Mouse (Mus musculus): Measurements from ENCODE around the gene Wasl. TPM values are rescaled to one million over a fixed set of nuclear protein-coding genes. Genes with fewer than 3 reads are reported as not detected.

Wasl gene
- polyA plus RNA-seq, 1 experiment from 2014 or later: 69.1 TPM

DNA sequence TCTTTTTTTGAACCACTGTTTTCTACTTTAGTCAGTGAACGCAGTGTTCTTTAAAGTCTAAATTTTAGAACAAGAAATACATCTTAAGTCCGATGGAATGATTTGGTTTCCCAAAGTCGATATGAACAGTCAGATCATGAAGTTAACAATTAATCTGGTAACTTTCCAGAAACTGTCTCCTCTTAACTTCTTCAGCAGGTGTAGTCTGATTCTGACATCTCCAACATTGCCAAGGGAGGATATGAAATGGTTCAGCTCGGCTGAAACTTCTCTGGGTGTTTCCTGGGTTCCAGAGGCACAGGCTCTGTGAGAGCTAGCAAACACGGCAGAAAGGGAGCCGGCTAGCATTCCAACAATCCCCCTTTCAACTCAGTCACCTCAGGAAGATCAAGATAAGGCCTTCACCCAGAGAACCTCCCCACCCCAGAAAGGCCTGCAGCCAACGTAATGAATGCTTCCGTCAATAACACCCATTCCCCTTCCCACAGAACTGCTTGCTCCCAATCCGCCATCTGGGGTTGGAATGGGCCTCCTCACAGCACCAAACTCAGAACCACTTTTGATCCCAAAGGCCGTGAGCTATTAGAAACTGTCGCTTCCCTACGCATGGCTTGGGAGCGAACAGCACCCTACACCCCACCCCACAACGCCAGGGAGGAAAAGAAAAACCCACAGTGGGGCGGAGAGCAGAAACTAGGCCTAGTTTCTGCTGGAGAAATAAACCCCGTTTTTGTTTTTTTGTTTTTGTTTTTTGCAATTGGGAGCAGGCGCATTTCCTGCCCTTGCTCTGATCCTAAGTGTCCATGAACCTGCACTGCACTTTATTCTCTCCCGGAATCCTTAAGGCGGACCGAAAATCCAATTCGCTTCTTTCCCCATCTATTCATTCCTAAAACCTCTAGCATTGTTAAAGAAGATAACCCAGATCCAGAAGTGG is 1.3 kb downstream of the Wasl start:
- no peaks in the 10 kb centered on the region for H3K27me3 ChIP-seq
- H3K4me2 ChIP-seq (replicated peaks): peak overlapping the region; percentile 91
- H3K9ac ChIP-seq (replicated peaks): peak overlapping the region; percentile 94
- 11% methylated on average over 21 of the region's 21 CpGs for WGBS
- peak overlapping the region; percentile 97 for H3K27ac ChIP-seq
- ATAC-seq: no peak
- no peaks in the 10 kb centered on the region for H3K36me3 ChIP-seq
- peaks cover 22% of the 10 kb centered on the region for H3K4me1 ChIP-seq (replicated peaks)
- H3K4me3 ChIP-seq (replicated peaks): peak overlapping the region; percentile 85
- H3K9me3 ChIP-seq: no peaks in the 10 kb centered on the region

DNA sequence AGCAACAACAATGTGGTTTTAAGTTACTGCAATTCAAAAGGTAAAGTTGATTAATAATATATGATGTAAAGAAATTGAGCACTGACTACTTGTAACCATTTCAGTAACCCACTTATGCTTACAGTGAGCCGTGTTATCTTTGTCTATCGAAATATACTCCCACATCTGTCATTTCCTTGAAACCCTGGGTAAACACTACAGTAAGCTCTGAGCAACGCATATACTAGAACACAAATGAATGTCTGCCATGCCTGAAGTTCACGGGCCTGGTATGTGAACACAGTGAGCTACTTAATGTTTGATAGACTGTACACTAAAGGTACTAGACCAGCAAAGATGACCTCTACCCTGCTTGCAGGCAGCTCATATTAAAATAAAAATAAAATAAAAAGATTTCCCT is 2.3 kb downstream of the Wasl start:
- no peak overlapping the region for H3K27ac ChIP-seq
- no peaks in the 10 kb centered on the region for H3K27me3 ChIP-seq
- H3K4me1 ChIP-seq (replicated peaks): peaks cover 22% of the 10 kb centered on the region
- no peaks in the 10 kb centered on the region for H3K36me3 ChIP-seq
- 83% methylated on average over 4 of the region's 4 CpGs for whole genome bisulfite sequencing
- no peaks in the 10 kb centered on the region for H3K9me3 ChIP-seq
- no peak overlapping the region for H3K9ac ChIP-seq (replicated peaks)
- H3K4me3 ChIP-seq (replicated peaks): peak overlapping the region; percentile 20; the same call in 1 of the 2 replicates
- peak overlapping the region; percentile 42 for H3K4me2 ChIP-seq (replicated peaks)
- no peak for ATAC-seq

DNA sequence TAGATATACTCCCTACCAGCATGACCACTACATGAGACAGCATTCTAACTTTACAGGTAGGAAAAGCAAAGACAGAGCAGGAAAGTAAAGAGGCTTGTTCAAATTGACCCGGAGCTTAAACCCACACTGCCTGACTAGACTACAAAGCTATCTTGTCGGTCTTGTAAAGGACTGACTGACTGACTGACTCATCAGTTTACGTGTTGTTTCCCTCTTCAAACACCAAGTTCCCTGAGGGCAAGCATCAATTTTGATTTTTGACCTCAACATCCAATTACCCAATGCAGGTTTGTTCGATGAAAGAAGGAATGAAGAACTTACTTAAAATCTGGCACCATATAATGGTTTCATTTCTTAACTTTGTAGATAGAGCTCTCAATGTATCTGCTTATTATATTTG is 2.9 kb downstream of the Wasl start:
- H3K9ac ChIP-seq (replicated peaks): no peak overlapping the region
- H3K4me2 ChIP-seq (replicated peaks): no peak overlapping the region
- H3K4me3 ChIP-seq (replicated peaks): no peak overlapping the region
- 89% methylated on average over 4 of the region's 4 CpGs for WGBS
- peaks cover 22% of the 10 kb centered on the region for H3K4me1 ChIP-seq (replicated peaks)
- ATAC-seq: no peak
- no peaks in the 10 kb centered on the region for H3K27me3 ChIP-seq
- no peaks in the 10 kb centered on the region for H3K9me3 ChIP-seq
- H3K27ac ChIP-seq: no peak overlapping the region
- no peaks in the 10 kb centered on the region for H3K36me3 ChIP-seq

DNA sequence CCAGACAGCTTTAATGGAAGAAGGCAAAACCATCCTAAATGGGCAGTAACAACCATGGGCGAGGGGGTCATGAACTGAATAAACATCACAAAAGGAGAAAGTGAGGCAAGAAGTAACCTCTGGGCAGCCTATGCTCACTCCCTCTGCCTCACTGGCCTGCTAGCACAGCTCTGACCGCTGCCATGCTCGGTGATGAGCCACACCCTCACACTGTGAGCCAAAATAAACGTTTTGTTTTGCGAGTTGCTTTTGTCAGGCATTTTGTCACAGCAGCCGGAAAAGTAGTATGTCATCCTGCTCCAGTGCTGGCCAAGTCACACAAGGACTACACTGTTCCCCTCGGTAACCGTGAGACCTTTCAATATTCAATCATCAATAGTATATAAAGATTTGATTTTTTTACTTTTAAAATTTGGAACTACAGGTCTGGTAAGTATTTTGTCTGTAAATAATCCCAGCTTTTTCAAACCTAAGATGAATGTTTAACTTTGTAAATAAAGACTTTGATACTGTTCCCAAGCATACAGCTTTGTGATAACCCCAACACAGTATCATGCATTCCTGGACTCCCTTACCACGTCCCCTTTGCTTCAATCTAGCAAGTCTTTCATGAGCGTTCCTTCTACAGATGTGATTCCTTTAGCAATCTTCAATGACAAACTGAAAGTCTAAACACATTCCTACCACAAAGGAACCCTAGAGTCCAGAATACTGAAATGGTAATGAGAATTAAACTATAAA is 7.0 kb downstream of the Wasl start:
- H3K27me3 ChIP-seq: no peaks in the 10 kb centered on the region
- no peaks in the 10 kb centered on the region for H3K9me3 ChIP-seq
- no peak overlapping the region for H3K27ac ChIP-seq
- no peak overlapping the region for H3K4me2 ChIP-seq (replicated peaks)
- 70% methylated on average over 10 of the region's 10 CpGs for WGBS
- no peak for ATAC-seq
- no peak overlapping the region for H3K4me3 ChIP-seq (replicated peaks)
- H3K36me3 ChIP-seq: no peaks in the 10 kb centered on the region
- H3K4me1 ChIP-seq (replicated peaks): peaks cover 18% of the 10 kb centered on the region
- H3K9ac ChIP-seq (replicated peaks): no peak overlapping the region

DNA sequence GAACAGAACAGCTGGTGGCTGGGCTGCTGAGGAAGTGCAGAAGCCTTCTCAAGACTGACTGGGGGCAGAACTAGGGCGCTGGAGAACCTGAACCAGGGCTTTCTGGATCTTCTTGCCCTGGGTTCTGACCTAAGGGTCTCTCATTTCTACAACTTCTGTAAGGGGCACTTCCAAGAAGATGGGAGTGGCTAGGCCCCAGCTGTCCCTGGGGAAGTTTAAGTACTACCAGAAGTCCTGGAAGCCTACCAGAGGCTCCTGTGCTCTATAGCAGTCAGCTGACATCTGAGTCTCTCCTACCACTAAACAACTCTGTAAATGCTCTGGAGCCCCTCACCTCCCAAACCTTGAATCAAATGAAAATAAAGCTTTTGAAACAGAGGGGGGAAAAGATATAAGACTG is 8.7 kb downstream of the Wasl start:
- no peak overlapping the region for H3K27ac ChIP-seq
- no peaks in the 10 kb centered on the region for H3K36me3 ChIP-seq
- H3K4me1 ChIP-seq (replicated peaks): peaks cover 5% of the 10 kb centered on the region
- no peaks in the 10 kb centered on the region for H3K27me3 ChIP-seq
- H3K4me3 ChIP-seq (replicated peaks): no peak overlapping the region
- no peak overlapping the region for H3K9ac ChIP-seq (replicated peaks)
- no peaks in the 10 kb centered on the region for H3K9me3 ChIP-seq
- H3K4me2 ChIP-seq (replicated peaks): no peak overlapping the region
- ATAC-seq: no peak
- 85% methylated on average over 1 of the region's 1 CpGs for WGBS

DNA sequence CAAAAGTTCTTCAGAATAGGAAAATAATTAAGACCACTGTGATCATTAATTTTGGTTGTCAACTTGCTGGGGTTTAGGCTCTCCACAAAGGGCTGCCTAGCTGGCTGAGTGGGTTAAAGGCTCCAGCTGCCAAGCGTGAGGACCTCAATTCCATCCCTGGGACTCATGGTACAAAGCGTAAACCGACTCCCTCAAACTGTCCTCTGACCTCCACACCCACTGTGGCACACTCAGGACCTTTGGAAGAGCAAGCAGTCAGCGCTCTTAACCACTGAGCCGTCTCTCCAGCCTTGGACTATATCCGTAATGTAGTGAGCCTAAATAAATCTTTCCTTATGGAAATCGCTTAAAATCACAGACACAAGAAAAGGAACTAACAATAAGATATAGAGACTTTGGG is 13.3 kb downstream of the Wasl start:
- Histone ChIP-seq H3K4me2 (replicated peaks) (no peak overlapping the region), H3K27me3 (no peaks in the 10 kb centered on the region), H3K27ac (no peak overlapping the region), H3K9me3 (no peaks in the 10 kb centered on the region), H3K36me3 (no peaks in the 10 kb centered on the region), H3K4me3 (replicated peaks) (no peak overlapping the region), H3K4me1 (replicated peaks) (peaks cover 19% of the 10 kb centered on the region), H3K9ac (replicated peaks) (no peak overlapping the region)
- WGBS: 74% methylated on average over 7 of the region's 7 CpGs
- no peak for ATAC-seq

DNA sequence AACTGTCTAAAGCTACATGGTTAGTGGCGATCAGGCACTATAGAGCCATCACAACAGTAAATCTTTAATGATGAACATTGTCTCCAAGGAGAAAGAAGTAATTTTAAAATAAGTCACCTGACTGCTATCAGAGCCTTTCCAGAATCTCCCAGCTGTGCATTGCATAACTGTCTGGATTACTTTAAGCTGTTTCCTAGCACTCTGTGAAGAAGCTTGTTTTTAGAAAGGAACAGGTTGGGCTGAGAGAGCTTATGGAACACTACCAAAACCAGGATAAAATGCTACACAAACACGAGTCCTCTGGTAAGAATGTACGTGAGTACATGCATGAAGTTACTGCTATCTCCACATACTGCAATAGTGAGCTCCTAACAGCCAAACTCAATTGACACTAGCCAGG is 14.1 kb downstream of the Wasl start:
- no peaks in the 10 kb centered on the region for H3K9me3 ChIP-seq
- H3K9ac ChIP-seq (replicated peaks): no peak overlapping the region
- peaks cover 16% of the 10 kb centered on the region for H3K4me1 ChIP-seq (replicated peaks)
- no peak overlapping the region for H3K27ac ChIP-seq
- WGBS: 83% methylated on average over 3 of the region's 3 CpGs
- H3K4me3 ChIP-seq (replicated peaks): no peak overlapping the region
- no peak overlapping the region for H3K4me2 ChIP-seq (replicated peaks)
- ATAC-seq: no peak
- H3K36me3 ChIP-seq: no peaks in the 10 kb centered on the region
- H3K27me3 ChIP-seq: no peaks in the 10 kb centered on the region

DNA sequence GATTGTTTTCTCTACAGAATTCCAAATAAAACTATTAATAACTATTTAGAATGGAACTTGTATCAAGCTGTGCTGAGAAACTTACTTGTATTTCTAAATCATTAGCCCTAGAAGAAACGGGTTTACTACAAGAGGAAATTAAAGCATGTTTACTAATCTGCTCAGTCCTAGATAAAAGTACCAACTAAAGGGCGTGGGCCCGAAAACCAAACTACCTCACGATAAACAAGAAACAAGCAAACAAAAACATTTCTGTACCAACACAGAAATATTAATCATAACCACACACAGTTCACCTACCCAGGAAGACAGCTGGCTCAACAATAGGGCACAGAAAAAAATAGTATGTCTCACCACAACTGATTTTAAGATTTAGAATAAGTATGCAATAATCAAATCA is 16.4 kb downstream of the Wasl start:
- no peaks in the 10 kb centered on the region for H3K9me3 ChIP-seq
- no peak overlapping the region for H3K9ac ChIP-seq (replicated peaks)
- peaks cover 16% of the 10 kb centered on the region; the same call in 1 of the 2 replicates for H3K4me1 ChIP-seq (replicated peaks)
- no peaks in the 10 kb centered on the region for H3K36me3 ChIP-seq
- 93% methylated on average over 4 of the region's 4 CpGs for WGBS
- no peak for ATAC-seq
- H3K4me3 ChIP-seq (replicated peaks): no peak overlapping the region
- H3K27me3 ChIP-seq: no peaks in the 10 kb centered on the region
- no peak overlapping the region for H3K27ac ChIP-seq
- H3K4me2 ChIP-seq (replicated peaks): no peak overlapping the region

DNA sequence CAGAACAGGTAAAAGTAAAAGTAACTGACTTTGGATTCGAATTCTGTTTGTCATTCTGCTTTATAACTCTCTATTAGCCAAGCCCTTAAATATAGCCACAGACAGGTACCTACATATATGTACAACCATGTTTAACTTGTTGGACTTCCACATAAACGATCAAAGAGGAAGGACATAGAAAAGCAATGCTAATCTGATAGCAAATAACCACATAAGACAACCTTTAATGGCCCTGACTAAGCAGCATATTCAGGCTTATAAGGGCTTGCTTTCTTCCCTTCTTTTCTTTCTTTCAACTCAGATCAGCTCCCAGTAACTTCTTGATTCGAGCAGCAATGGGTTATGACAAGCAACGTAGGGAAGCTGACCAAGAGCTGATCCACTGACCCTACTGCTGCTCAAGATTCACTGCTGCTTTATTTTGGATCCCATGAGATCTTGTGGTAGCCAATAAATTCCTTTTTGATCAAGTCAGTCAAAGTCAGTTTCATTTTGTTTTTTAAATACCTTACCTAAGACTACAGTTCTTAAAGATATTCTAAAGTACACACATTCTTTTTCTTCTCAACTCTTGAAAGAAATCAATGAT is 17.6 kb downstream of the Wasl start:
- no peaks in the 10 kb centered on the region for H3K27me3 ChIP-seq
- H3K27ac ChIP-seq: no peak overlapping the region
- WGBS: 80% methylated on average over 4 of the region's 4 CpGs
- ATAC-seq: no peak
- H3K4me3 ChIP-seq (replicated peaks): no peak overlapping the region
- H3K4me2 ChIP-seq (replicated peaks): no peak overlapping the region
- no peaks in the 10 kb centered on the region for H3K9me3 ChIP-seq
- H3K9ac ChIP-seq (replicated peaks): no peak overlapping the region
- H3K4me1 ChIP-seq (replicated peaks): peaks cover 16% of the 10 kb centered on the region; the same call in 1 of the 2 replicates
- H3K36me3 ChIP-seq: no peaks in the 10 kb centered on the region

DNA sequence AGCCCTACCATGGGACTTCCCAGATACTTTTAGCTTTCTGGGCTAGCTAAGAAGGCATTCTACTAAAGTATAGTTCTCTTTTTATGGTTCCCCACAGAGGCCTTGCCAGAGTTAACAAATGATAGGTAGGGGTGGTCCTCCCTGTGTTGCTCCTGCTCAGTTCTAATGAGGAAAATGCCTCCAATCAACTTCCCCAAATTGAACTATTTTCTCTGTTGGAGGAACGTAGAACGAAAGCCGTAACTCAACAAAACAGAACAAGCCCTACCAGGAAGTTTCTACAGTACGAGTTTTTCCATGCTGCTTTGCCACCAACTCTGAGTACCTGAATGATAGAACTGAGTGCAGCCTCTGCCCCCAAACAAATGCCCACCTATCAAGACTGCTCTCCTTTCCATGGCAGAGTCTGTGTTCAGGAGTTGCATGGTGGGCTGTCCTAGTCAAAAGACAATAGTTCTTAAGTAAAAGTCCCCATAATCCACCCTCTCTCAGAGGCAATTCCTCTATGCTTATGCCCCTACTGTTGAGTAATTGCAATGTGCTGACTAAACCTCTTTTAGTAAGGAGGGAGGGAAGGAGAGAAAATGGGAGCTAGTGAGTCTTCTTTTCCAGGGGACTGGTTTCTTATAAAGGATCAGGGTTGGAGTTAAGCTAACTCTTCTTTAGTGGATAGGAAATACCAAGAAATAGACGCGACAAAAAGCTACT is 19.3 kb downstream of the Wasl start:
- H3K27ac ChIP-seq: no peak overlapping the region
- H3K9me3 ChIP-seq: no peaks in the 10 kb centered on the region
- 90% methylated on average over 6 of the region's 6 CpGs for whole genome bisulfite sequencing
- no peaks in the 10 kb centered on the region for H3K27me3 ChIP-seq
- peaks cover 14% of the 10 kb centered on the region; the same call in 1 of the 2 replicates for H3K4me1 ChIP-seq (replicated peaks)
- H3K9ac ChIP-seq (replicated peaks): no peak overlapping the region
- ATAC-seq: no peak
- no peaks in the 10 kb centered on the region for H3K36me3 ChIP-seq
- H3K4me3 ChIP-seq (replicated peaks): no peak overlapping the region
- H3K4me2 ChIP-seq (replicated peaks): no peak overlapping the region

DNA sequence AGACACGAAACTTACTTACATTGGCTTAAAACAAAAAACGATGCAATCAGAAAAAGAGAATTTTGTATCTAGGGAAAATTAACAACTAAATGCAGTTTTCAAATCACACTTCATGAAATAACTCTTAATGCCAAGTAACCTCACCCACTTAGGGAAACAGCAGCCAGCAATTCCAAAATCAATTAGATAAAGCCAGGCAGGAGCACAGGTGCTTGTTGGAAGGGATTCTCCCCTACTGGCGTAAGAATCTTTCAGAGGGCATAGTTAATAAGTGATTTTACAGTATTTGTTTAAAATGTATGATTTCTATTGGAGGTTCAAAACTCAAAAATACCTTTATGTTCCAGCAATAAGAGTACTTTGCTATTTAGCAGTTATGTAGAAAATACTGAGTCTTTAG is 21.8 kb downstream of the Wasl start:
- Histone ChIP-seq H3K36me3 (no peaks in the 10 kb centered on the region), H3K4me1 (replicated peaks) (0 out of 2 replicates have a peak, but pooled peaks cover 4% of the 10 kb centered on the region), H3K4me2 (replicated peaks) (no peak overlapping the region), H3K27ac (no peak overlapping the region), H3K4me3 (replicated peaks) (no peak overlapping the region), H3K27me3 (no peaks in the 10 kb centered on the region), H3K9ac (replicated peaks) (no peak overlapping the region), H3K9me3 (no peaks in the 10 kb centered on the region)
- 95% methylated on average over 3 of the region's 3 CpGs for WGBS
- ATAC-seq: no peak

Data from midbrain, embryonic 13.5 days (tissue).